Mouse (Mus musculus): ENCODE measurements around the gene Med25. TPM values are rescaled to one million over a fixed set of nuclear protein-coding genes. Genes with fewer than 3 reads are reported as not detected.

Gene Med25
- polyA plus RNA-seq, 1 experiment from 2014 or later, result 76.8 TPM

DNA sequence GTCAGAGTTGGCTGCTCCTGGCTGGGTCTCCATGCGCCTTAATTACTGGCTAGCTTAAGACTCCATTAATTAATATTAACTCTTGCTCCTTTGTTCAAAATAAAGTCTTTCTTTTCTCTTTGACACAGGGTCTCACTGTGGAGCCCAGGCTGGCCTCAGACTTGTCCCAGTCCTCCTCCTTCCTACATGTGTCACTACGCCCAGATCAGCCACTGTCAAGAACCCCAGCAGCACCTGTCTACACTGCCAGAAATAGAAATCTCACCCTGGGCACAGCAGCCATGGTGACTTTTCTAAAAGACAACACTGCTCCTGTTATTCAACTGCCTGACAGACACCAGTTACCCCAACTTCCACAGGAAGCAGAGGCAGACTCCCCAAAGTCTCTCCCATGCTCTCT lies 21.9 kb upstream of the Med25 start:
- H3K27ac ChIP-seq (ENCODE audit: poor library complexity, severe bottlenecking), result 0 out of 2 replicates have a peak overlapping the region, but pooled peaks have one; percentile 32
- peaks cover 71% of the 10 kb centered on the region for H3K36me3 ChIP-seq
- H3K4me3 ChIP-seq, result no peak overlapping the region
- peaks cover 40% of the 10 kb centered on the region for H3K4me1 ChIP-seq (replicated peaks)
- H3K4me2 ChIP-seq, result no peak overlapping the region
- no peaks in the 10 kb centered on the region for H3K27me3 ChIP-seq (replicated peaks)
- H3K9me3 ChIP-seq (replicated peaks), result no peaks in the 10 kb centered on the region
- WGBS, result 72% methylated on average over 2 of the region's 2 CpGs
- no peak overlapping the region for H3K9ac ChIP-seq
- ATAC-seq (ENCODE audit: insufficient number of reproducible peaks, low FRiP score), result no peak

DNA sequence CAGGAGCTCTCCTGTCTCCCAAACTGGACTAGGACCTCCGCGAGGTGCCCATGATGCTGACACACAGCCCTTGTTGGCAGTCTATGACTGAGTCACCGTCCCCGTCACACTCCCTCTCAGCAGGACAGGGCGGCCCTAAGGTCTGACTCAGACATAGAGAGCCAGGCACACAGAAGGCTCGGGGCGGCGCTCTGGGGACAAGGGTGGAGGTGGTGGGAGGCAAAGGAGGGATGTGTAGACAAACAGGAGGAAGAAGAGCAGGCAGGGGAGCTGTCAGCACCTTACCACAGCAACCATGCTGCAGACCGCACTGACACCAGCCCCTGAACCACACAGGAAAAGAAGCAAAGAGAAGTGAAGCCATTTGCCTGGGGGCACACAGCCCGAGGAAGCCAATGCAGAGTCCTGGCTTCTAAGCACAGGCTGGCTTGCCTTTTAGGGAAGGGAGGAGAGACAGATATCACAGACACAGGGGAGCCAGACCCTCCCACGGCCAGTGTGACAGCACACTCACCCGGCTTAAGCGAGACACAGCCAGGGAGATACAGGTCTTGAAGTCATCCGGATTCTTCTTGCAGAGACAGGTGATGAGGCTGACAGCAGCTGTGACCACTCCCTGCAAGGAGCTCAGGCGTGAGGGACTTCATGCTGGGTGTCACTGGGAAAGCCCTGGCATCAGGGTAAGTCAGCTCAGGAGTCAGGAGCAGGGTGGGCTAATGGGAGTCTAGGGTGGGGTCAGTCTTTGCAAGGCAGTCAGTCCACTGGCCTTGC lies 16.4 kb upstream of the Med25 start:
- Histone ChIP-seq H3K27me3 (replicated peaks) (no peaks in the 10 kb centered on the region), H3K27ac (ENCODE audit: poor library complexity, severe bottlenecking) (no peak overlapping the region), H3K4me3 (no peak overlapping the region), H3K9ac (no peak overlapping the region), H3K9me3 (replicated peaks) (no peaks in the 10 kb centered on the region), H3K4me2 (no peak overlapping the region), H3K4me1 (replicated peaks) (peaks cover 1% of the 10 kb centered on the region), H3K36me3 (peaks cover 98% of the 10 kb centered on the region)
- ATAC-seq (ENCODE audit: insufficient number of reproducible peaks, low FRiP score), result no peak
- WGBS, result 78% methylated on average over 15 of the region's 15 CpGs

DNA sequence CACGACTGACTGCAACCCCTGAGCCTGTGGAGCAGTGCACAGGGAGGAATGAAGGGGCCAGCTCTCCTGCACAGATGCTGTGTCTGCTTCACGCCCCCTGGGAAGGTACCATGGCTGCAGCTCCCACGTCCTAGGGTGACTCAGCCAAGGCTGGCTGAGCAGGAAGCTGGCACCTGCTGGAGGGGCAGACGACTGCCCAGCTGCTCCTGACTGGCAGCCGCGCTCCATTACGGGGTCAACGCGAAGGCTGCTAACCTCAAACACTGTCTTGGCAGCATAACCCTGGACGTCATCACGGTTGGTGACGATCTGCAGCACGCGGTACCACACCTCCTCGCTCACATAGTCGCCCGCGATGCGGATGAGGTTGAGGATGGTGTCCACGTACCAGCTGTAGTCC lies 12.9 kb upstream of the Med25 start:
- Histone ChIP-seq H3K27me3 (replicated peaks) (no peaks in the 10 kb centered on the region), H3K9me3 (replicated peaks) (no peaks in the 10 kb centered on the region), H3K4me2 (no peak overlapping the region), H3K4me3 (no peak overlapping the region), H3K27ac (ENCODE audit: poor library complexity, severe bottlenecking) (no peak overlapping the region), H3K36me3 (peaks cover 99% of the 10 kb centered on the region), H3K4me1 (replicated peaks) (peaks cover 13% of the 10 kb centered on the region), H3K9ac (no peak overlapping the region)
- no peak for ATAC-seq (ENCODE audit: insufficient number of reproducible peaks, low FRiP score)
- WGBS, result 87% methylated on average over 20 of the region's 20 CpGs

DNA sequence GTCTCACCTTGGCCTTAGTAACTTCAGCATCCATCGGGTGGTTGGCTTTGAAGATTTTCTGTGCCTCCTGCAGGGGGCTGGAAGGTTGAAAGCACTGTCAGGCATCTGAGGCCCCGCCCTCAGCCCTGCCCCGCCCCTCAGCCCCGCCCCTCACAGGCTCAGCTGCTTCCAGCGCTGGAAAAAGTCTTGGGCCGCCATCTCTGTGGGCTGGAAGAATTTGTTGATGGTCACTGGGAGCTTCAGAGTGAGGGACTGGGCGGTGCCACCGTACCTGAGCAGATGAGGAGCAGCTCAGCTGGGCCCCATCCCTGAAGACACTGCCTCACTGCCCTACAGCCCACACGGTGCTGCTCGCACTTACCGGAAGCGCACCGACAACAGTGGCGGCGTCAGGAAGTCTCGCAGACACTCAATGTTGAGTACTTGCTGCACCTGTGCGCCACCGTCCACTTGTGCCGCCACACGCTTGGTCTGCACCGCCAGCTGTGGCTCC lies 8.8 kb upstream of the Med25 start:
- ATAC-seq (ENCODE audit: insufficient number of reproducible peaks, low FRiP score), result peak; percentile 49
- H3K4me1 ChIP-seq (replicated peaks), result peaks cover 29% of the 10 kb centered on the region
- H3K9ac ChIP-seq, result no peak overlapping the region

DNA sequence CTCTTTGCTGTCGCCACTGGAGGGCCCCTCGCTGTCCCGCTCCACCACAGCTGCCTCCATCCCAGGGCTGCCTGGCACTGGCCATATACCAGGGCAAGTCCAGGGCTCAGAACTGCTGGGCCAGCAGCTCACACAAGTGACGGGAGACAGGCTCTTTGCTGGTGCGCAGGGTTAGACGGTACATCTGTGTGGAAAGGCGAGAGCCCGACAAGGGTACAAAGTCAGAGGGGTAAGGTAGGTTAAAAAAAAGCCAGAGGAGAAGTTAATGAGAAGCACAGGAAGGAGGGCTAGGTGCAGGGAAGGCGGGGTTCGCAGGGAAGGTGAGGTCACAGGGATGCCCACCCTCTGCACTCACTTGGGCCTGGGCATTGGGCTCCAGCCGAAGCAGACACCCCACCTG lies 8.1 kb upstream of the Med25 start:
- no peak overlapping the region; the same call in 1 of the 2 replicates for H3K4me2 ChIP-seq
- ATAC-seq (ENCODE audit: insufficient number of reproducible peaks, low FRiP score), result no peak
- no peak overlapping the region for H3K9ac ChIP-seq
- no peaks in the 10 kb centered on the region for H3K27me3 ChIP-seq (replicated peaks)
- WGBS, result 89% methylated on average over 11 of the region's 11 CpGs
- no peaks in the 10 kb centered on the region for H3K9me3 ChIP-seq (replicated peaks)
- peaks cover 29% of the 10 kb centered on the region for H3K4me1 ChIP-seq (replicated peaks)
- no peak overlapping the region for H3K27ac ChIP-seq (ENCODE audit: poor library complexity, severe bottlenecking)
- peaks cover 70% of the 10 kb centered on the region for H3K36me3 ChIP-seq
- H3K4me3 ChIP-seq, result no peak overlapping the region

More for the DNA sequence above, 8.8 kb upstream of the Med25 start:
- Histone ChIP-seq H3K27ac (ENCODE audit: poor library complexity, severe bottlenecking) (peak overlapping the region; percentile 47; the same call in 1 of the 2 replicates), H3K9me3 (replicated peaks) (no peaks in the 10 kb centered on the region), H3K27me3 (replicated peaks) (no peaks in the 10 kb centered on the region), H3K4me3 (peak overlapping the region; percentile 28), H3K36me3 (peaks cover 77% of the 10 kb centered on the region), H3K4me2 (peak overlapping the region; percentile 63)
- WGBS, result 20% methylated on average over 21 of the region's 21 CpGs

DNA sequence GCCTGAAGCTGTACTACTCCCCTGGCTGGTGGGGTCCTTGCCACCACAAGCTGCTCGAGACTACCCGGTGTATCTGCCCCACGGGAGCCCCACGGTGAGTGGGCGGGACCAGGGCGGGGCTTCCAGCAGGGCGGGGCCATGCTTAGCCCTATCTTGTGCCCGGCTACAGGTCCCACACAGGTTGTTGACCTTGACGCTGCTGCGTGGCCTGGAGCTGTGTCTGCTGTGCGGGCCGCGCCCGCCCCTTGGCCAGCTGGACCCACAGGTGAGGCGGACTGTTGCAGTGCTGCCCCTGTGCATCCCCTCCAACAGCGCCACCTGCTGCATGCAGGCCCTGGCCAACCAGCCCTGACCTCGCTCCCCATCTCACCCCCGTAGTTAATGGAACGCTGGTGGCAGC lies 6.1 kb upstream of the Med25 start:
- H3K27ac ChIP-seq (ENCODE audit: poor library complexity, severe bottlenecking), result no peak overlapping the region
- WGBS, result 31% methylated on average over 19 of the region's 19 CpGs
- peaks cover 50% of the 10 kb centered on the region for H3K36me3 ChIP-seq
- ATAC-seq (ENCODE audit: insufficient number of reproducible peaks, low FRiP score), result no peak
- peaks cover 35% of the 10 kb centered on the region for H3K4me1 ChIP-seq (replicated peaks)
- no peaks in the 10 kb centered on the region for H3K27me3 ChIP-seq (replicated peaks)
- H3K9me3 ChIP-seq (replicated peaks), result no peaks in the 10 kb centered on the region
- H3K9ac ChIP-seq, result no peak overlapping the region
- 0 out of 2 replicates have a peak overlapping the region, but pooled peaks have one; percentile 13 for H3K4me2 ChIP-seq
- H3K4me3 ChIP-seq, result no peak overlapping the region

DNA sequence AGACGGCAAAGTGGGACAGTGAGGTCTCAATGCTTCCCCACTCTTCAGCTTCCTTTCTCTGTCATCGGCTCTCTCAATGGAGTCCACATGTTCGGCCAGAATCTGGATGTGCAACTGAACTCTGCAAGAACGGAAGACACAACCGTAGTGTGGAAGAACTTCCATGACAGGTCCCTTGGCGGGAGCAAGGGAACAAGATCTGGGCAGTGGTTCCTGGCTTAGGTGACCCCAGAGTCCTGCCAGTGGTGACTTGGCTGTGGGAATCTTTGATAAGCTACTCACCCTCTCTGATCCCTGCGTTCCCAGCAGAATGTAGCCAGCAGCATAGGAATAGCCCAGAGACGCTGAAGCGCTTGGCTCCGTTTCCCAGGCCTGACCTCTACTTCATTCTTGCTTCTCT lies 4.0 kb upstream of the Med25 start:
- ATAC-seq (ENCODE audit: insufficient number of reproducible peaks, low FRiP score), result no peak
- H3K27me3 ChIP-seq (replicated peaks), result no peaks in the 10 kb centered on the region
- H3K4me1 ChIP-seq (replicated peaks), result peaks cover 36% of the 10 kb centered on the region
- H3K9me3 ChIP-seq (replicated peaks), result no peaks in the 10 kb centered on the region
- 38% methylated on average over 10 of the region's 10 CpGs for WGBS
- H3K9ac ChIP-seq, result peak overlapping the region; percentile 78
- H3K27ac ChIP-seq (ENCODE audit: poor library complexity, severe bottlenecking), result peak overlapping the region; percentile 79
- H3K4me3 ChIP-seq, result peak overlapping the region; percentile 65
- peaks cover 30% of the 10 kb centered on the region for H3K36me3 ChIP-seq
- peak overlapping the region; percentile 77 for H3K4me2 ChIP-seq

DNA sequence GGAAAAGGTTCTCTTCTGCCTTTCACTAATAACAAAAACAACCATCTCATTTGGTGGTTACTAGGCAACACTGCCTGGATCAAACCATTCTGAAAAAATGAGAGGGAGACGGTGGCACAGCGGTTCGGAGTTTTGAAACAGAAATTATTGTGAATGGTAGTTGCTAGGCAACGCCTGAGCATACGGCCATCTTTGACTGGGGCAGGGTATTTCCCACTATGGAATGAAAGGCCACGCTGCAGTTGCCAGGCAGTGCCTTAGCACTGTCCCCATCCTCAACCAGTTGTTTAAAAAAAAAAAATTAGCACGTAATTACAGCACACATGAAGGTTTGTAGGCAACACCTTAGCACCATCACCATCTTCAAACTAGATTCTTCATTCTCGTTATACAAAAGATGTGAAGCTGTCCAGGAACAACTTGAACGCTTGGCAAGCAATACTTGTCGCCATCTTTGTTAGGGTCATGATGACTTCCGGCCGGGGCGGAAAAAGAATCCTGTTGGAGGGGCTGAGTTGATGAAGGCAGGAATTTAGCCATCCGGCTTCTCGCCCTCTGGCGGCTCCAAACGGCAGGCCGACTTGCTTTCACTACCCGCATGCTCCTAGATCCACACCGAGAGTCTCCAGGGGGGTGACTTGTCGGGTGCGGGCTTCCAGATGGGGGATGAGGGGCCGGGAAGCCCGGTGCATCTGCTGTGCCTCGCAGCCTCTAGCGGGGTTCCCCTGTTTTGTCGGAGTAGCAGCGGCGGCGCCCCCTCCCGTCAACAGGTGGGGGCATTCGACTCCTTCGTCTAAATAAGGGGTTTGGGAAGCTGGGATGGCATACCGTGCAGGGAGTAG lies 3.3 kb upstream of the Med25 start, which contains the start of gene Fuz:
Gene Fuz (plus strand): TSS at position 487 of the 842 bp plus-strand sequence.
- 3% methylated on average over 34 of the region's 34 CpGs for WGBS
- peak; percentile 55 for ATAC-seq (ENCODE audit: insufficient number of reproducible peaks, low FRiP score)
- Histone ChIP-seq H3K27me3 (replicated peaks) (no peaks in the 10 kb centered on the region), H3K4me3 (peak within 1 kb of the TSS; percentile 65), H3K36me3 (peaks cover 25% of the 10 kb centered on the region), H3K4me2 (peak within 1 kb of the TSS; percentile 77), H3K4me1 (replicated peaks) (peaks cover 36% of the 10 kb centered on the region), H3K9me3 (replicated peaks) (no peaks in the 10 kb centered on the region), H3K27ac (ENCODE audit: poor library complexity, severe bottlenecking) (peak within 1 kb of the TSS; percentile 79), H3K9ac (peak within 1 kb of the TSS; percentile 78)

DNA sequence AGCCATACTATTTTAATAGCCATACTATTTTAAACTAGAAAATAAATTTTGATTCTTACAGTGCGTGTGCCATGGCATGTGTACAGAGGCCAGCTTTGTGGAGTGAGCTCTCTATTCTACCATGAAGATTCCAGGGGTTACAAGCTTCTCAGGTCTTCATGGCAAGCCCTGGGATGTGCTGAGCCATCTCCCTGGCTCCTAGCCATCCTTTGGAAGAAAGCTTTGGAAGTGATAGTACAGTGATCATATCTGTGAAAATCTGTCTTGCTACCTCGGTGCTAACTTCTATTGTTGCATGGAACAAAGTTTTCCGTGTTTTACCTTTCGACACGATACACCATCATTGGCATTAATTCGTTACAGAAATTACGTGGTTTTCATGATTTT lies 2.7 kb upstream of the Med25 start:
- Histone ChIP-seq H3K4me3 (peak overlapping the region; percentile 65; the same call in 1 of the 2 replicates), H3K9ac (no peak overlapping the region), H3K4me2 (peak overlapping the region; percentile 77), H3K4me1 (replicated peaks) (peaks cover 41% of the 10 kb centered on the region), H3K36me3 (peaks cover 24% of the 10 kb centered on the region), H3K27ac (ENCODE audit: poor library complexity, severe bottlenecking) (no peak overlapping the region), H3K27me3 (replicated peaks) (no peaks in the 10 kb centered on the region), H3K9me3 (replicated peaks) (no peaks in the 10 kb centered on the region)
- WGBS, result 78% methylated on average over 7 of the region's 7 CpGs
- ATAC-seq (ENCODE audit: insufficient number of reproducible peaks, low FRiP score), result no peak

DNA sequence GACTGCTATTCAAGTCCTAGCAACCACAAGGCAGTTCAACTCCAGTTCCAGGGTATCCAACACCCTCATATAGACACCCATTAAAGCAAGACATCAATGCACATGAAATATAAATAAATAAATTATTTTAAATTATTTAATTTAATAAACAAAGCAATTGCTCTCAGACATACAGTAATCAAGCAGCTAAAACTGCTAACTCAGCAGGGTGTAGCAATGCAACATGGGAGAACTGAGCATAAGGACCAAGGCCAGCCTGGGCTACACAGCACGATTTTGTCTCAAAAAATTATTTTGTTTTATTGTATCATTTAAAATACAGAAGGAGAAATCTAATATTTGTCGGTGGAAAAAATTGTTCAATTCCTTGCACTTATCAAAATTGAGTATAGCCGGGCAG lies 1.7 kb upstream of the Med25 start:
- Histone ChIP-seq H3K27me3 (replicated peaks) (no peaks in the 10 kb centered on the region), H3K9me3 (replicated peaks) (no peaks in the 10 kb centered on the region), H3K36me3 (peaks cover 18% of the 10 kb centered on the region), H3K9ac (no peak overlapping the region), H3K4me2 (no peak overlapping the region), H3K4me1 (replicated peaks) (peaks cover 46% of the 10 kb centered on the region), H3K27ac (ENCODE audit: poor library complexity, severe bottlenecking) (no peak overlapping the region), H3K4me3 (no peak overlapping the region)
- ATAC-seq (ENCODE audit: insufficient number of reproducible peaks, low FRiP score), result no peak
- WGBS, result 82% methylated on average over 3 of the region's 3 CpGs

DNA sequence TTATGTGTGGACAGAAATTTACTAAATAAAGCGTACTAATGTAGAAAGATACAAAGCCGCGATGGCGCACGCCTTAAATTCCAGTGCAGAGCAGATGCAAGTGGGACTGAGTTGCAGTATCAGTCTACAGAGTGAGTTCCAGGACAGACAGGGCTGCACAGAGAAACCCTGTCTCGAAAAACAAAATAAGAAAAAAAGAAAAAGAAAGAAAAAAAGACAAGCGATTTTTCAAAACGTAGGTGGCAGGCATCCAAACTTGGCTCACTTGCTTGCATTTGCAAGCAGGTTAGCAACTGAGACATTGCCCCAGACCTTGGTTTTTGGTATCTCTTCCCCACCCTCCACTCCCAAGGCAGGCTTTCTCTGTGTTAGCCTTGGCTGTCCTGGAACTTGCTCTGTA lies 685 bp upstream of the Med25 start:
- Histone ChIP-seq H3K27me3 (replicated peaks) (no peaks in the 10 kb centered on the region), H3K9me3 (replicated peaks) (no peaks in the 10 kb centered on the region), H3K36me3 (peaks cover 19% of the 10 kb centered on the region), H3K4me1 (replicated peaks) (peaks cover 47% of the 10 kb centered on the region), H3K9ac (no peak overlapping the region), H3K27ac (ENCODE audit: poor library complexity, severe bottlenecking) (peak overlapping the region; percentile 67), H3K4me2 (peak overlapping the region; percentile 49), H3K4me3 (no peak overlapping the region)
- 21% methylated on average over 8 of the region's 8 CpGs for WGBS
- ATAC-seq (ENCODE audit: insufficient number of reproducible peaks, low FRiP score), result no peak

Data from heart, embryonic 12.5 days (tissue).